Mouse (Mus musculus) heart, embryonic 16.5 days (tissue): Measurements from ENCODE around the gene Olfr1484. TPM values are rescaled to one million over a fixed set of nuclear protein-coding genes. Genes with fewer than 3 reads are reported as not detected.
"Not testable (repeated sequence)": the region's sequence is repeated elsewhere in the genome, so short reads cannot be mapped to it uniquely, and the experiment has no call there.

Experiments used
- ATAC-seq: fragments of 200-750 bp; cut with Nextera tagmentation; replicated peaks from 2 replicates; pipeline ENCODE4 v1.8.0; 2017; ENCODE audit warnings: moderate number of reproducible peaks; ENCODE audit not compliant: insufficient read depth, low FRiP score; ENCODE audit errors: extremely low read depth
- H3K27ac ChIP-seq: fragments of 300-500 bp; sonication (generic); 2 replicates; pipeline ENCODE4 v1.5.1; 2014; ENCODE audit warnings: mild to moderate bottlenecking, low read length, control low read depth, moderate library complexity
- H3K27me3 ChIP-seq: fragments of 300-500 bp; sonication (generic); 2 replicates; pipeline ENCODE4 v1.6.1; 2014; ENCODE audit warnings: low read length, mixed read lengths; ENCODE audit not compliant: control insufficient read depth, insufficient read depth
- H3K36me3 ChIP-seq: fragments of 300-500 bp; sonication (generic); 2 replicates; pipeline ENCODE4 v1.6.1; 2014; ENCODE audit not compliant: control insufficient read depth, insufficient read depth
- H3K4me1 ChIP-seq: fragments of 300-500 bp; sonication (generic); 2 replicates; pipeline ENCODE4 v1.6.1; 2014; ENCODE audit warnings: low read length, mixed read lengths; ENCODE audit not compliant: control insufficient read depth, insufficient read depth
- H3K4me2 ChIP-seq: fragments of 300-500 bp; sonication (generic); 2 replicates; pipeline ENCODE4 v1.6.1; 2014; ENCODE audit warnings: low read depth, mild to moderate bottlenecking, control low read depth, low read length
- H3K4me3 ChIP-seq: fragments of 300-500 bp; sonication (generic); 2 replicates; pipeline ENCODE4 v1.5.1; 2014; ENCODE audit warnings: mild to moderate bottlenecking, control low read depth, low read length
- H3K9ac ChIP-seq: fragments of 300-500 bp; sonication (generic); 2 replicates; pipeline ENCODE4 v1.6.1; 2014; ENCODE audit warnings: low read length, control low read depth
- H3K9me3 ChIP-seq: fragments of 300-500 bp; sonication (generic); replicated peaks from 2 replicates; pipeline ENCODE4 v1.6.1; 2016; ENCODE audit warnings: low read length; ENCODE audit not compliant: control insufficient read depth
- WGBS: fragments of 180-500 bp; shearing (Covaris S2); extraction: QIAGEN DNeasy Blood & Tissue Kit; methylation state at CpG from one replicate; pipeline ENCODE4 v1.1.7; 2014; 5-methylcytosine and 5-hydroxymethylcytosine counted together
- microRNA-seq: library from miRNA; unstranded; fragments of <30 nt; microRNA quantifications from one replicate; pipeline ENCODE4, GENCODE M21; 2017
- polyA plus RNA-seq: library from polyadenylated mRNA; unstranded; fragments of >200 nt; fragmentation: Nextera tagmentation; extraction: Ambion mirVana; gene quantifications from 2 replicates; pipeline ENCODE4 v1.2.1, GENCODE M21; 2015

Olfr1484 gene
- polyA plus RNA-seq, result not detected in 2 replicates

- 81% methylated on average over 1 of the region's 1 CpGs for WGBS
- H3K36me3 ChIP-seq, result no peaks in the 10 kb centered on the region
- H3K4me3 ChIP-seq, result no peak within 1 kb of the TSS
- H3K9ac ChIP-seq, result no peak within 1 kb of the TSS
- no peak within 1 kb of the TSS for H3K4me2 ChIP-seq
- no peaks in the 10 kb centered on the region for H3K4me1 ChIP-seq
- no peaks in the 10 kb centered on the region for H3K9me3 ChIP-seq
- no peak for ATAC-seq
- H3K27me3 ChIP-seq, result no peaks in the 10 kb centered on the region
- H3K27ac ChIP-seq, result no peak within 1 kb of the TSS
Observed at GRCm38 (mm10) chr19:13583211-13583610, at the start of gene Olfr1484. Gene Olfr1484, plus strand, starts transcription at chr19:13583511.

- ATAC-seq, H3K9ac ChIP-seq, H3K4me2 ChIP-seq, H3K36me3 ChIP-seq, H3K4me3 ChIP-seq, H3K4me1 ChIP-seq, H3K27ac ChIP-seq, H3K27me3 ChIP-seq: not testable (repeated sequence)
- WGBS, result 84% methylated on average over 2 of the region's 2 CpGs
- peaks cover 15% of the 10 kb centered on the region for H3K9me3 ChIP-seq
Observed at GRCm38 (mm10) chr19:13617075-13617474, 33.8 kb downstream of the Olfr1484 start, which contains the start of gene Olfr1487. Gene Olfr1487, plus strand, starts transcription at chr19:13617375.

- Histone ChIP-seq H3K4me3 (no peak within 1 kb of the TSS), H3K27me3 (no peaks in the 10 kb centered on the region), H3K9me3 (0 out of 2 replicates have a peak, but pooled peaks cover 6% of the 10 kb centered on the region), H3K27ac (no peak within 1 kb of the TSS), H3K4me1 (no peaks in the 10 kb centered on the region), H3K9ac (no peak within 1 kb of the TSS), H3K36me3 (no peaks in the 10 kb centered on the region), H3K4me2 (no peak within 1 kb of the TSS)
- 80% methylated on average over 1 of the region's 1 CpGs for WGBS
- ATAC-seq, result no peak
Observed at GRCm38 (mm10) chr19:13631321-13631720, 48.0 kb downstream of the Olfr1484 start, which contains the start of gene Olfr1489. Gene Olfr1489, plus strand, starts transcription at chr19:13631621.

Small RNA genes lying within 50 kb of the gene (microRNA-seq; reads per million reads assigned to microRNA genes)
- gene Gm22323 (not detected), gene Gm23931 (not detected)

Other genes with a start within 250 kb of the Olfr1484 start
- gene Olfr1466, start 244.6 kb upstream of the Olfr1484 start, polyA plus RNA-seq, result not detected in 2 replicates
- not detected in 2 replicates for gene Olfr1467, start 221.3 kb upstream of the Olfr1484 start, polyA plus RNA-seq
- not detected in 2 replicates for gene Olfr1469, start 175.7 kb upstream of the Olfr1484 start, polyA plus RNA-seq
- not detected in 2 replicates for gene Olfr1471, start 140.1 kb upstream of the Olfr1484 start, polyA plus RNA-seq
- gene Olfr1472, start 127.4 kb upstream of the Olfr1484 start, polyA plus RNA-seq, result not detected in 2 replicates
- gene Olfr1474, start 113.9 kb upstream of the Olfr1484 start, polyA plus RNA-seq, result not detected in 2 replicates
- not detected in 2 replicates for gene Olfr1475, start 103.3 kb upstream of the Olfr1484 start, polyA plus RNA-seq
- gene Olfr1477, start 83.0 kb upstream of the Olfr1484 start, polyA plus RNA-seq, result not detected in 2 replicates
- gene Olfr1480, start 55.6 kb upstream of the Olfr1484 start, polyA plus RNA-seq, result not detected in 2 replicates
- gene Olfr1487, start 33.9 kb downstream of the Olfr1484 start, polyA plus RNA-seq, result not detected in 2 replicates
- gene Olfr1489, start 48.1 kb downstream of the Olfr1484 start, polyA plus RNA-seq, result not detected in 2 replicates
- gene Olfr1490, start 67.6 kb downstream of the Olfr1484 start, polyA plus RNA-seq, result not detected in 2 replicates
- not detected in 2 replicates for gene Olfr1491, start 113.8 kb downstream of the Olfr1484 start, polyA plus RNA-seq
- not detected in 2 replicates for gene Olfr1493-ps1, start 139.8 kb downstream of the Olfr1484 start, polyA plus RNA-seq
- gene Olfr1494, start 156.2 kb downstream of the Olfr1484 start, polyA plus RNA-seq, result not detected in 2 replicates
- not detected in 2 replicates for gene Olfr1495, start 181.1 kb downstream of the Olfr1484 start, polyA plus RNA-seq
- not detected in 2 replicates for gene Olfr1496, start 194.4 kb downstream of the Olfr1484 start, polyA plus RNA-seq
- not detected in 2 replicates for gene Olfr1497, start 214.7 kb downstream of the Olfr1484 start, polyA plus RNA-seq
- gene Olfr1499, start 235.9 kb downstream of the Olfr1484 start, polyA plus RNA-seq, result not detected in 2 replicates
- not detected in 2 replicates for gene Olfr1500, start 247.0 kb downstream of the Olfr1484 start, polyA plus RNA-seq